Comparison of ENCODE assay signal across 16 mouse cellular contexts in genomic region chr2:20446180-20446579, GRCm38 (mm10).
DNase-seq lines count a peak whose midpoint lies in the region; ATAC-seq and TF ChIP-seq lines count a peak whose summit lies in the region.
"Had no signal": no experiment of that assay in that cellular context is flagged by ENCODE, and none has a peak within 500 bp of the region (broad histone marks: within the 10 kb centered on the region; RNA-seq: fewer than 3 reads in every experiment).

No protein-coding gene starts in this region.

- peaks cover 26% of the 10 kb centered on the region for H3K4me1 ChIP-seq in heart, embryonic 13.5 days
- no peaks in the 10 kb centered on the region for H3K4me1 ChIP-seq in hindbrain, embryonic 10.5 days (replicated peaks)

- DNase-seq in heart, postnatal 25 days (ENCODE audit: low spot score), result no peak
- no peak for DNase-seq in layer of hippocampus, adult 2 months (ENCODE audit: low spot score in 2 of 2)
- no peak for DNase-seq in layer of hippocampus, postnatal 10 days (ENCODE audit: low spot score in 2 of 2)
- DNase-seq in 3T3-L1 (ENCODE audit: low read depth, low spot score) (peak; percentile 2), ZHBTc4 (ENCODE audit: low read depth, low spot score) (peak; percentile 25)
- no peak for DNase-seq in right cerebral cortex, postnatal 14 days
- DNase-seq in hindbrain, embryonic 10.5 days (ENCODE audit: low spot score), result no peak
- DNase-seq: B cell, adult 2 months; cerebellum, postnatal 14 days; liver, embryonic 13.5 days; right cerebral cortex, postnatal 25 days; thymus, adult 2 months had no signal

- 38% methylated on average over 4 of the region's 4 CpGs for WGBS in heart, embryonic 13.5 days
- WGBS in hindbrain, embryonic 10.5 days, result 85% methylated on average over 4 of the region's 4 CpGs

- peak overlapping the region; percentile 74 for H3K27ac ChIP-seq in heart, embryonic 13.5 days (replicated peaks)
- no peak overlapping the region for H3K27ac ChIP-seq in layer of hippocampus, adult 2 months
- no peak overlapping the region for H3K27ac ChIP-seq in hindbrain, embryonic 10.5 days
- H3K27ac ChIP-seq: liver, embryonic 13.5 days had no signal

- H3K9me3 ChIP-seq in heart, embryonic 13.5 days, result no peaks in the 10 kb centered on the region
- H3K9me3 ChIP-seq in hindbrain, embryonic 10.5 days, result no peaks in the 10 kb centered on the region
- H3K9me3 ChIP-seq: G1E; liver, embryonic 13.5 days had no signal

- no peaks in the 10 kb centered on the region for H3K27me3 ChIP-seq in heart, embryonic 13.5 days (replicated peaks)
- H3K27me3 ChIP-seq in hindbrain, embryonic 10.5 days (ENCODE audit: insufficient read depth, poor library complexity, severe bottlenecking), result no peaks in the 10 kb centered on the region
- H3K27me3 ChIP-seq: liver, embryonic 13.5 days had no signal

- TF ChIP-seq CTCF in layer of hippocampus, adult 2 months (conservative IDR thresholded peaks at IDR 0.05), result peak; percentile 55

- H3K36me3 ChIP-seq in heart, embryonic 13.5 days, result no peaks in the 10 kb centered on the region
- no peaks in the 10 kb centered on the region for H3K36me3 ChIP-seq in hindbrain, embryonic 10.5 days
- H3K36me3 ChIP-seq: G1E; liver, embryonic 13.5 days had no signal

- intact Hi-C loops in heart, postnatal 25 days (cut with DNase I), result loop anchor here (5.0 kb wide), 1 partner anchor 46 kb away; no protein-coding TSS in a partner anchor

- H3K4me2 ChIP-seq in heart, embryonic 13.5 days, result no peak overlapping the region
- H3K4me2 ChIP-seq: liver, embryonic 13.5 days had no signal

- H3K4me3 ChIP-seq in heart, embryonic 13.5 days, result no peak overlapping the region
- H3K4me3 ChIP-seq in layer of hippocampus, adult 2 months, result no peak overlapping the region
- H3K4me3 ChIP-seq in hindbrain, embryonic 10.5 days, result no peak overlapping the region
- H3K4me3 ChIP-seq: liver, embryonic 13.5 days had no signal

- ATAC-seq in heart, embryonic 13.5 days (ENCODE audit: extremely low read depth, insufficient number of reproducible peaks, low FRiP score, low TSS enrichment), result no peak
- ATAC-seq: forebrain, embryonic 14.5 days; midbrain, embryonic 16.5 days had no signal

- no peak overlapping the region for H3K9ac ChIP-seq in heart, embryonic 13.5 days
- H3K9ac ChIP-seq: liver, embryonic 13.5 days had no signal

Comparison
In these comparisons a context has a peak if more than half of its experiments do, and no peak if none do; other contexts are left out.
1. DNase-seq: peak in 3T3-L1 (single experiment) and ZHBTc4 (single experiment); none in heart, postnatal 25 days (single experiment), layer of hippocampus, adult 2 months (0 of 2), layer of hippocampus, postnatal 10 days (0 of 2), right cerebral cortex, postnatal 14 days (single experiment) and hindbrain, embryonic 10.5 days (single experiment).